Mouse (Mus musculus) spleen, postnatal 36 days (tissue): ENCODE measurements around the gene Cp.
A peak's percentile ranks its signal among the peaks of the same experiment; 100 is the strongest.
"Not testable (repeated sequence)": the region's sequence is repeated elsewhere in the genome, so short reads cannot be mapped to it uniquely, and the experiment has no call there.

Experiments used
- DNase-seq, 2 experiments: peaks; one replicate each; pipeline ENCODE4 v3.0.0; 2022; ENCODE audit warnings: low spot score in 2 of 2, mixed read lengths in 1 of 2

The Cp gene

GRCm38 (mm10) chr3:19956885-19957284 is at the start of gene Cp:
Gene Cp, plus strand, starts transcription at chr3:19957054.
- no peak for DNase-seq

- no peak for DNase-seq
Observed at GRCm38 (mm10) chr3:19948552-19948951, 8.3 kb upstream of the Cp start.

DNA sequence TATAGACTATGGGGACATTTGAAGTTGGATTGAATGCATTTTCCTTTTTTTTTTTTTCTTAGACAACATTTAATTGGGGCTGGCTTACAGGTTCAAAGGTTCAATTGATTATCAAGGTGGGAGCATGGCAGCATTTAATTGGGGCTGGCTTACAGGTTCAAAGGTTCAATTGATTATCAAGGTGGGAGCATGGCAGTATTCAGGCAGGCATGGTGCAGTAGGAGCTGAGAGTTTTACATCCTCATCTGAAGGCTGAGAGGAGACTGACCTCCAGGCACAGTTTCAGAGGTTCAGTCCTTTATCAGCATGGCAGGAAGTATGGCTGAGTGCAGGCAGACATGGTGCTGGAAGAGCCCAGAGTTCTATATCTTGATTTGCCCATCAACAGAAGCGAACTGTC is 7.5 kb upstream of the Cp start:
- DNase-seq = not testable (repeated sequence)

- no peak for DNase-seq
Observed at GRCm38 (mm10) chr3:19953425-19953824, 3.4 kb upstream of the Cp start.

DNA sequence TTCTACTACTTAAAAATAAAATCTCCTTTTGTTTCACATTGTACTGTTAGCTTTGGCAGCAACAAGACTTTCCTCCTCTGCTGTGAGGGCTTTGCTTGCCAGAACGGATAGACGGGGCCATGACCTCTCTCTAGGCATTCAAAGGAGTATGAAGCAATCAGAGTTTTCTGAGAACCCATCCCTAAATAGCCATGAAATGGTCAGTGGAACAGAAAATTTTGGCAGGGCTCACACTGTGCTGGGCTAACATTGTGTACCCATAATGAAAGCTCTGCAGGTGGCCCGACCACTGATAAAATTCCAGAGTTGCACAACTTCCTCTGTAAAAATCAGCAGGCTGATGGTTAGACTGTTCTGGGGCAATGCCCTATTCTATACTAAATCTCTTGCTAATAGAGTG is 3.0 kb upstream of the Cp start:
- DNase-seq = peak; percentile 7 to 12

DNA sequence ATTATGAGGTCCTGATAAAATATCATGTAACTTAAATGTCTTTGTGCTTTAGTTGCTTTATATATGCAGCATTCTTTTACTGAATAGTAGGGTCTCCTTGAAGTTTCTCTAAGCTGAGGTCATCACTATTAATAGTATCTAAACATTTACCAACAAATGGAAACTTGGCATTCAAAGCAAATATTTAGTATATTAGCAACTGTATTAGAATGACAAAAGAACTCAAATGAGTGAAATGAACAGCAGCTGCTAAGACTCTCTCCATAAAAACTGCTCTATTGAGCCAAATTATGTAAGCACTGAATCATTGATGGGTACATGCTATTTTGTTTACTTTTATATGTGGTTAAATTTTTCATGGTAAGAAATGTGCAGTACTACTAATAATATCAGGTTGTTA is 1.2 kb downstream of the Cp start:
- no peak for DNase-seq

GRCm38 (mm10) chr3:19958983-19959382 is 2.1 kb downstream of the Cp start:
- DNase-seq = no peak

DNA sequence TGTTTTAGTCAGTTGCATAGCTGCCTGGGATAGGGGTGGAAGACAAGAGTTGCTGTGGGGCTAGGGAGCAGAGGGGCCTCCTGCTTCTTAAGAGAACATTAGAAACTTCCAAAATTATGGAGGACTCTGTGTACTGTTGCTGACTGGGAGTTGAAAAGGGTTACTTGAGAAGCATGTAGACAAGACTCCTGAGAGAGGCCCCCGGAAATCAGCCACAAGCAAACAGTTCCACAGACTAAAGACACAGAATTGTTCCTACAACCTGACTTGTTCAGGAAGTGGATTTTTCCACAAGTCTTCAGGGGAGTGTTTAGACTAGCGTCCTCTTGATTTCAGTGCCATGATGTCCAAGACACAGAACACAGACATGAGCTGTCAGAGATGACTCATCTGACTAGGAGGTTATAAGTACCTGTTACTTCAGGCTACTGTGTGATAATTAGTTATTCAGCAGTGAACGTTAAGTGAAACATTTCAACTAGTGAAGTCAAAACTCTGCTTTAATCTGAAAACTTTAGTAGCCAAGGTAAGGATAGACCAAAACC is 3.8 kb downstream of the Cp start:
- DNase-seq = no peak

DNA sequence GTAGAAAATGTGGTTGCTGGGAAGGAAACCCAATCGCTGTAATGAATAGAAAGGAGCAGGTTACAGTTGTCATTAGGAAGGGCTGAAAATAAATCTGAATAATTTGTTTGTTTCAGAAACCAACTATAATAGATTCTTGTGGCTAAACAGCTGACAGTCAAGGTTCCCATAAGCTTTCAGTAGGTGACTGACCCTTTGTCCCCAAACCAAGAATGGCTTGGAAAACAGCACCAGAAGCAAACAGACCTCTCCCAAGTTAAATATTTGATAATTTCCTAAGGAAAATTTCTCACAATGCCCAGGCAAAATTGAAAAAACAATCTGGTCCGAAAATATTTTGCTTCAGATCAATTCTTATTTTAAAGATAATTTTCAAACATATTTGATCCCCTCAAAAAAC is 4.5 kb downstream of the Cp start:
- no peak for DNase-seq

DNA sequence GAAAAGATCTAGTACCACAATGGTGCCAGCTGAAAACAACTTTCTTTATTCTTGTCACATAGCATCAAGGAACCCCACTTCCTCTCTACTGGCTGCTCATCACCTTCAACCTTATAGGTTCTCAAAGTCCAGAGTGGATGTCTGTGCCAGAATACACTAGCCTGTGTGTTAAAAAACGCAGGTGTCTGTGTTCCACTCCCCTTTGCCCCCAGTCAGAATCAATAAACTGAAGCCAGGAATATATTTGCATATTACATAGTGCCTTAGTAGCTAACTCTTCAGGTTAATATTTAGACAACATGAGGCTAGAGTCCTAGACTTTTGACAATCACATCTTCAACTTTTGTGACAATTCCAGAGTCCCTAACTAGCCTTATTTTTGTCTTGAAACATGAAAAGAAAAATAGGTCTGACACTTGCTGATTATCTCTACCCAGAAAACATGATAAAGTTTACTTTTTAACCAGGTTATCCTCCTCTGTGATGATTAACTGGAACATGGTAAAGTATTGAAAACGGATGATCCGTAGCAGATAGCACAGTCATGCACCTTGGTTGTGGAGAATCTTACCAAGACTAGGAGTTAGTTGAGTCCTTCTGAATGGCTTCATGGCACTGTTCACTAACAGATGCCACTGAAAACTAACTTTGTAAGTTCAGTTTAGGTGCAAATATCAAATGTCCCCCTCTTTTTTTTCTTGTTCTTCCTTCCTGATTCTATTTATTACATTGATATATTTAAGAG is 6.1 kb downstream of the Cp start:
- DNase-seq = no peak

- DNase-seq = no peak
Observed at GRCm38 (mm10) chr3:19964625-19965188, 7.9 kb downstream of the Cp start.

DNA sequence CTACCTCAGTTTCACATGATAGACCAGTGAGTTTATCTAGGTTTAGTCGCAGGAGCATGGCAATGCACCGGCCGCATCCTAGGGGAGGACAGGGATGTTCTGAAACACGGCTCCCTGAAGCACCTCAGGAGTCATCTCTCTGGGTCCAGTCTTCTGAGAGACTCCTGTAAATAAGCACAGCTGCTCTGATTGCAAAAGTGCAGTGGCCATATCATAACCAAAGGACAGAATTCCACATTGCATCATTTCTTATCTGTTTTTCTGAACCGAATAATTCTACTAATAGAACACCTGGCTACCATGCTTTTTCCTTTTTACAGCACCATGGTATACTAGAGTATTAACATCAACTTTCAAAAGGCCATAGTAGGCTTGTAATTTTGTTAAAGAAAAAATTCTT is 8.4 kb downstream of the Cp start:
- no peak for DNase-seq

DNA sequence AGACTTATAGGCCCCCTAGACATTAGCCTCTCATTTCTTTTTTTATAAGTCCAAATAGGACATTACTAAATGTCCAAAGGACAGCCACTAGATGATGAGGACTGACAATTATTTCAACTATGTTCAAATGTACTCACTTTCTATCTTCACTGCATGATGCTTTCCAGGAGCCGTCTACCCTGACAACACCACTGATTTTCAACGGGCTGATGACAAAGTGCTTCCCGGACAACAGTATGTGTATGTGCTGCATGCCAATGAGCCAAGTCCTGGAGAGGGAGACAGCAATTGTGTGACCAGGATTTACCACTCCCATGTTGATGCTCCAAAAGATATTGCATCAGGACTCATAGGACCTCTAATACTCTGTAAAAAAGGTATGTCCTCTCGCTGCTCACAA is 9.2 kb downstream of the Cp start:
- no peak for DNase-seq

GRCm38 (mm10) chr3:19978474-19978873 is 21.6 kb downstream of the Cp start:
- peak in 1 of 2 experiments; percentile 7 for DNase-seq

DNA sequence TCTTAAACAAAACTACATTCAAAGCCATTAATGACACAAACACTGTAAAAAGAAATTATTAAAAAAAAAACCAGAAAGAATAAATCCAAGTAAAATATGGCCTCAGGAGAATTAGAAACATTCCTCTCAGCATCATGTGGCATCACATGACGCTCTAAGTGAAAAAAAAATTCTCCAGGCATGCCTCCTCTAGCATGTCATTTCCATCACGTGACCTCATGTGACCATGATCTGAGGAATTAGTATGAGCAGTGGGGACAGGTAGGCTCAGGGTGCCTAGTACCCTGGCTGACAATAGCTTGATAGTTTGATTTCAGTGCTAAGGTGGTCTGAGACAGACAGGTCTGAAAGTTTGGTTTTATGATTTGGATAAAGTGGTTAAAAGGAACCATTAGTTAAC is 24.3 kb downstream of the Cp start:
- DNase-seq = no peak

DNA sequence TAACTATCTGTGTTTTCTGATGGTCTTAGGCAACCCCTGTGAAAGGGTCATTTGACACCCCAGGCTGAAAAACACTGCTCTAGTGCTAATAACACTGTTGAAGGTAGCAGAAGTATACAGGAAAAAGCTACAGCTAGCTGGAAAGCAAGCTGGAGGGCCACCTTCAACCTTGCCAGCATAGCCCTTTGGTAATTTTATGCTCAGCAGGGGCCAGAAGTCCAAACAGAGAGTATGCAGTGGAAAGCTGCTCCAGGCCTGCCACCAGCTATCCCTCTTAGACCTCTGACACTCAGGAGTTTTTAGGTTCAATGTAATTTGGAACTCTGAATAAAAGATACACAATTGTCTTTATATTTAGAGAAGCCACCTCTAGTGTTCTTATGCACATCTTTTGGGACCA is 26.0 kb downstream of the Cp start:
- DNase-seq = no peak

DNA sequence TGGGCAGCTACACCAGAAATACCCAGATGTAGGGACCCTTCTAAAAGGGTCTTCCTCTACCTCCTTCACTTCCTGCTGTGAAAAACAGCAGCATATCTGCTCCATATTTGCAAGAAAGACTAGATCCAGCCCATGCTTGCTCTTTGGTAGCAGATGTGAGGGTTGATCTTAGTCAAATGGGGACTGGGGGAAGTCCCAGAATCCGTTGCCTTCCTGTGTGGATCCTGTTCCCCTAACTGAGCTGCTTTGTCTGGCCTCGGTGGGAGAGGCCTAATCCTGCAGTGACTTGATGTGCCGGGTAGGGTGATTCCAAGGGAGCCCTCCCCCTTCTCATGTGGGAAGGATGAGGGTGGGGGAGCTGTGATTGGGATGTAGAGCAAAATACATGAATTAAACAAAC is 29.3 kb downstream of the Cp start:
- no peak for DNase-seq

- DNase-seq = no peak
Observed at GRCm38 (mm10) chr3:19990031-19990430, 33.2 kb downstream of the Cp start.

- no peak for DNase-seq
Observed at GRCm38 (mm10) chr3:19992388-19992787, 35.5 kb downstream of the Cp start.

DNA sequence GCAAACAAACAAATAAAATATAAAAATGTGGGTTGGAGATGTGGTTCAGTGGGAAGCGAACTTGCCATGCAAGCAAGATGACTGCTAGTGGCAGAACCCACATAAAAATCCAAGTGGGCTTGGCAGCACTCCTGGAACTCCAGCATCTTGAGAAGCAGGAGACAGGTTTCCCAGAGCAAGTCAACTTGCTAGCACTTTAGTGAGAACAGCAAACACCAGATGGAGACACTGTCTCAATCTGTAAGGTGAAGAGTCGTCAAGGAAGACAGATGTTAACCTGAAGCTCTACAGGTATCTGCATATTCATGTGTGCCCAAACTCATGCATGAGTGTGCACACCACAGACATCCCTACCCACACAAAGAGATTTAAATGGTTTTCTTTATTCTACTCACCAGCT is 42.7 kb downstream of the Cp start:
- DNase-seq = no peak

DNA sequence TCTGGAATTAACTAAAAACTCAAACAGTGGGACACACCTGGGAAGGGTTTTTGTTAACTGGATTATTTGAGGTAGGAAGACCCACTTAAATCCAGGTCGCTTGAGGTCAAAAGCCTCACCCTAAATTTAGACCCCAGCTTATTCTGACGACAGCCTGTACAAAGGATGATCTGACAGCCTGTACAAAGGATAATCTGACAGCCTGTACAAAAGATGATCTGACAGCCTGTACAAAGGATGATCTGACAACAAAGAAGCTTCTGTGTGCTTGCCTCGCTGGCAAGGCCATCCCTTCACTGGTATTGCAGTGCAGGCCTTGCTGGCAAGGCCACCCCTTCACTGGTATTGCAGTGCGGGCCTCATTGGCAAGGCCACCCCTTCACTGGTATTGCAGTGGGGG is 44.0 kb downstream of the Cp start:
- DNase-seq = no peak

DNA sequence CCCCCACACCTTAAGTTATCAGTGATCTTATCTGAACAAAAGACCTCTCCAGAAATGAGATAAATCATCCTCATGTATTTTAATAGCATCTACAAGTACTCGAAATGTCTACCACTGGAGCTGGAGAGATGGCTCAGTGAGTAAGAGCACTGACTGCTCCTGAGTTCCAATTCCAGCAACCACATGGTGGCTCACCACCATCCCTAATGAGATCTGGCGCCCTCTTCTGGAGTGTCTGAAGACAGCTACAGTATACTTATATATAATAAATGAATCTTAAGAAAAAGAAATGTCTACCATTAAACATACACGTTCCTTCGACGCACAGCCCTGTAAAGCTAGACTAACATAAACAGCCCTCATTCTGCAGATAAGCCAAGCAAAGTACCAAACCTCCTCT is 45.9 kb downstream of the Cp start:
- peak; percentile 22 to 25 for DNase-seq

GRCm38 (mm10) chr3:20004422-20004821 is 47.6 kb downstream of the Cp start:
- DNase-seq = no peak

- DNase-seq = no peak
Observed at GRCm38 (mm10) chr3:20005611-20006010, 48.8 kb downstream of the Cp start.
